Mouse (Mus musculus) lung, postnatal 4 days (tissue): ENCODE data around the gene Tarbp2.
A peak's percentile ranks its signal among the peaks of the same experiment; 100 is the strongest.

Experiments
- DNase-seq, 2 experiments: peaks; one replicate each; pipeline ENCODE4 v3.0.0; 2021

The Tarbp2 gene

DNA sequence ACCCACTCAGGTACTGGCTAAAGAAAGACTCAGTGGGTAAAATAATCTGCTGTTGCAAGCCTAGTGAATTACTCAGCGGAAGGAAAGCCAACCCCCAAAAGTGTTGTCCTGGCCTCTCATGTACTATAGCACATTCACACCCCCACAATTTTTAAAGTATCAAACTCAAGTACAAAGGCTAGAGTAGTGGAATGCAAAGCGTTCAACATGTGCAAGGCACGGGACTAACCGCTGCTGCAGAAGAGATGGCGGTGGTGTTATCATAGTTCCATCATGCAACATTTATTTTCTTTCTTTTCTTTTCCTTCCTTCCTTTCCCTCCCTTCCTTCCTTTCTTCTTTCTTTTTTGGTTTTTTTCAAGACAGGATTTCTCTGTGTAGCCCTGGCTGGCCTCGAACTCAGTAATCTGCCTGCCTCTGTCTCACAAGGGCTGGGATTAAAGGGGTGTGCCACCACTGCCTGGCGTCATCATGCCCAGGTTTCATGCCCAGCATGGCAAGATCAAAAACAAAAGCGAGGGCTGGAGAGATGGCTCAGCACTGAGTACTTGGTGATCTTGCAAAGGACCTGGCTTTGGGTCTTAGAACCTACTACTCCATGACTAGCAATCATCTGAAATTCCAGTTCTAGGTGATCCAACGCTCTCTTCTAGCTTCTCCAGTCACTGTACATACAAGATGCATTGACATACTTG lies 12.1 kb upstream of the Tarbp2 start:
- DNase-seq: no peak

DNA sequence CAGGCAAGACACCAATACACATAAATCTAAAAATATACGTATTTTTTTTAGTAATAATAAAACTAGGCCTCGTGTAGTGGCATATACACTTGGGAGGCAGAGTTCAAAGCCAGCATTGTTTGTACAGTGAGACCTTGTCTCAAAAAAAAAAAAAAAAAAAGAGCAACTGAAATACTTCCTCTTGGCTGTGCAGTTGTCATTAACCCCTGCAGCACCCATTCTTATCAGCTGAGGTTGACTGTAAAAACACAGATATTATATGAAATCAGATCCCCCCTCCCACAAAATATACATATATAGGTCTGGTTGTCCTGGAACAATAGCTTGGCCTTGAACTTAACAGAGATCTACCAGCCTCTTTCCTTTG lies 11.5 kb upstream of the Tarbp2 start:
- DNase-seq: no peak

DNA sequence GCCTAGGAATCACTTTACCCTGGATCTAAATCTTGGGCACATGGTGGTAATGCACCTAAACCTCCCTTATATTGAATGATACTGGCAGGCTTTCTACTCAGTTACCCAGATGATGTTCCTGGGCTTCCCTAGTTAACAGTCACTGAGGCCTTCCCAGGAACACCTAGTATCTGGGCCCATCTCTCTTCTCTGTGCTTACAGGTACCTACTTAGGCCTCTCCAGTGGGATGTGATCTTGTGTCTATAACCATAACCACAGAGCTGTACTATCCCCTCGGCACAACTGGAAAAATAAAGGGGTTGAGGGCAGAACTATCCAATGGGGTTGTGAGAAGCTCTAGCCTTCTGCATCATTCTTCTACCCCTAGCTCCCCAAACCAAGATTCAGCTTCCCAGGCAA lies 11.1 kb upstream of the Tarbp2 start:
- DNase-seq: no peak

DNA sequence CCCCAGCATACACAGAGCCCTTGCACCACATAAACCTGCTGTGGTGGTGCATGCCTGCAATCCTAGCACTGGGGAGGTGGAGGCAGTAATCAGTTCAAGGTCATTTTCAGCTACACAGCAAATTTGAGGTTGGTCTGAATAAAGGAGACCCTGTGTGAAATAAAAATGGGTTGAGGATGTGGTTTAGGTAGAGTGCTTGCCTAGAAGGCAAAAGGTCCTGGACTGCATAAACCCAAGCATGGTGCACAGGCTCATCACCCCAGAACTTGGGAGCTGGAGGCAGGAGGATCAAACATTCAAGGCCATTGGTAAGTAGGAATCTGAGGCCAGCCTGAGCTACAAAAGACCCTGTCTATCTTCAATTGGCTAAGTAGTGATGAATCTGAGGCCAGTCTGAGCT lies 10.4 kb upstream of the Tarbp2 start:
- DNase-seq: no peak

DNA sequence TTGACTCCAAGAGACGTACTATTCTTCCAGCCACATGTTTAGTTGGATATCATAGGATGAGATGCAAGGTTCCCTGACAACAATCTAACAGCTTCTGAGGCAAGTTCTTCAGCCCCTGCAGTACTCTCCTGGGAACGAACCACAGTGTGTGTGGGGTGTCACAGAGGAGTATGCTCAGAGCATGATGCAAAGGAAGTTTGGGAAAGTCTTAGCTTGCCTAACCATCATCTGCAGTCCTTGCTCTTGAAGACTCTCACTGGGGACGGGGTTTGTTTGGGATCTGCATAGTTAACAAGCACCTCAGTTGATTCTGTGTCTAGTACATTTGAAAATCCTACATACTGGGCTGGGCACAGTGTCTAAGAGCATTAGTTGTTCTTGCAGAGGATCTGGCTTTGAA lies 9.7 kb upstream of the Tarbp2 start:
- no peak for DNase-seq

DNA sequence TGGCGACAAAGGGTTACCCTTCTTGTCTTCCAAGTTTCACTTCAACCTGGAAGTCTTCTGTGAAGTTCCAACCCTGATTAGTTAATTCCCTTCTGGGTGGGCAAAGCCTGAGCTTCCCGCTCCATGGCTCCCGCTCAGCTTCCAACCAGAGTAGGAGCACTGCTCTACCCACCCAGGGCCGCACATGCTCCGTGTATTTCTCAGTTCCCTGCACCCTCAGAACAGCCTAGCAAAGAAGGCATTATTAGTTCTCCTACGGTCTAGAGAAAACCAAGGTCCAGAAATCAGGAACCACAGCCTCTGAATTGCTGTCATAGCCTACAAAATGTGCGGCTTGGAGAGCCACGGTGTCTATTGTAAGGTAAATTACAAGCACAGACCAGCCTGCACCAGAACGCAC lies 7.9 kb upstream of the Tarbp2 start:
- DNase-seq: no peak

DNA sequence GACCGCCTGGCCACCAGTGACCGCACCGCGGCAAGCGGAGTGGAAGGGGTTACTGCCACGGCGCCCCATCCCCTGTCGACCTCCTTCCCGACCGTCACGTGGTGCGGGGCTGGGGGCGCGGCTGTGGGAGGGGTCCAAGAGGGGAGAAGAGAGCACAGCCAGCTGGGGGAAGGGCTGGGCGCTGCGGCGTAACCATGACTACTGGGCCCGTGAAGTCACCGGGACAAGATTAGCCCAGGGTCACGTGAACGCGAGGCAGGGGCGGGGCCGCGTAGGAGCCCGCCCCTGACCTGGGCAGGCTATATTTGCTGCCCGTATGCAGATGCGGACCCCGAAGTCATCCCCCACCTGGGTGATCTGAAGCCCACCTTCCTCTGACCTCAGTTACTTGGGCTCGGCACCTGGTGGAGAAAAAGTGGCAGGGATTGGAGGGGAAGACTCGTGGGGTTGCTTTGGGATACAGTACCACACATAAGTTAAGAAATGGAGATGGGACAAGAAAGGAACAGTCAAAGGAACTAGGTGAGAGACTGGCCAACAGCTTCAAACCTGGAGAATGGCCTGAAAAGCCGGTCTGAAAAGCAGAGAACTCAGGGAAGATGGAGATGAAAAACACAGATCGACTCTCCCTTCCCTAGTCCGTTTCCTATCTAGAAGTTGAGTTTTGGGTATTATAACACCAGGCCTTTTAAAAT lies 7.3 kb upstream of the Tarbp2 start:
- DNase-seq: peak; percentile 87 to 91

DNA sequence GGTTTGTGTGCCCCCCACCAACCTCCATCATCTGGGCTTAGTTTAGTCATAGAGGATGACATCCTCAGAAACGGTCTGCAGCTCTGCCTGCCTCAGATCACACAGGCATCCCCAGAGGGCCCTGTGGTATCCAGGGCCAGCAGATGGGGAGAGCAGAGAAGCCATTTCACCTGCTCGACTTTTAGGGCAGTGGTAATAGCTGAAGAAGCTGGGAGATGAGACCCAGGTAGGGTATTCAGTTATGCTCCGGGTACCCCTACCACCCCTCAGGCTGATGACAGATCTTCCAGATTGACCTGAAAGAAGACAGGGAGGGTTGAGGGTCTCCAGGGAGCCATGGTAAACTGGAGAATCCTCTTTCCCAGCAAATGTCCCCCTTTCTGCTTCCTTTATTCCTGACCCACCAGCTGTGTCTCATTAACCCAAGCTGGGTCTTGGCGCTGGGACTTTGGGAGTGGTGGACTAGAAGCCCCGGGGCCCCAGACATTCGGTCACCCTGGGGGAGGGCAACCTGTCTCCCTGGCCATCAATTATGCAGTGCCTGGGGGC lies 6.6 kb upstream of the Tarbp2 start:
- DNase-seq: no peak

DNA sequence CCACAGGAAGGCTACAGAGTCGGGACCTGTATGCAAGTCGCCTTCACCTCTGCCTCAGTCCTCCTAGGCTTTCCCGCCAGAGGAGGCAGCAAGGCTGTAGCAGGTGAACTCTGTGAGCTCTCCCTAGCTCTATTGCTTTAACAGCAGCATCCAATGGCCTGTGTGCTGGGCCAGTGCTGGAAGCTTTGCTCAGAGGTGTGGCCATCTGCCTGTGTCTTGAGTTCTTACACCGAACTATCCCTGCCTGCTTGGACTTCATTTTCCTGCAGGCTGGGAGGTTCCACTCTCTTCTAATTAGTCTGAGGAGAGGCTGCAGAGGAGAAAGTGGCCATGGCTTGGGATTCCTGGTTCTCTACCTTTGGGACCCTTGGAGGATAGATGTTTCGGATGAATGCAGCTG lies 6.0 kb upstream of the Tarbp2 start:
- no peak for DNase-seq

DNA sequence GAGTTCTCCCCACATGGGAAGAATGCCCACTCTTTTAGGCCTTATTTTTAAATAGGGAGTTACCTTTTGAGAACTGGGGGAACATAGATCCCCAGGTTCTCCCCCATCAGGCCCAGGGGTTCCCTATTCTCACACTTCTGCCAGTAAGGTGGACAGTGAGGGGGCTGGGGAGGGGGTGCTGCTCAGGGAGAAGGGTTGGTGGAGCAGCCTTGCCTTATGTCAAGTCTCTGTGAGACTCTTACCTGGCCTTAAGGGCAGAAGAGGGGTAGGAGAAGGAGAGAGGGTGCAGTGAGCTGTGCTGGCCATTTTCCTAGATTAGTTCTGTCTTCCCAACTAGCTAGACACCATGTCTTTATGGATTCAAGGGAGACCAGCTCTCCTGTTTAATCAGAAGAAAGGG lies 5.5 kb upstream of the Tarbp2 start:
- DNase-seq: no peak

DNA sequence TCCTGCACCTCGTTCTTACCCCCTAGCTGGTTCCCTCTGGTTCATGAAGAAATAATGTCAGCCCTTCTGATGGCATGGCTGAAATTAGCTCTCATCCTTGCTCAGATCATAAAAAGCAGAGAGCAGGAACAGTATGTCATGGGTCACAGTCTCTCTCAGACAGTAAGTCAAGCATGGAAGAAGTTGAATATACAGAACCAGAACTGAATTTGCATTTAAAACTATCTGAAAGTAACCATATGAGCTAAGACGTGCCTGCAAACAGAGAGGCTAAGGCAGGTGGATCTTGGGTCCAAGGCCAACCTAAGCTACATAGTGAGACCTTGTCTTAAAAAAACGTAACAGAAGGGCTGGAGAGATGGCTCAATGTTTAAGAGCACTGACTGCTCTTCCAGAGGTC lies 5.0 kb upstream of the Tarbp2 start:
- no peak for DNase-seq

DNA sequence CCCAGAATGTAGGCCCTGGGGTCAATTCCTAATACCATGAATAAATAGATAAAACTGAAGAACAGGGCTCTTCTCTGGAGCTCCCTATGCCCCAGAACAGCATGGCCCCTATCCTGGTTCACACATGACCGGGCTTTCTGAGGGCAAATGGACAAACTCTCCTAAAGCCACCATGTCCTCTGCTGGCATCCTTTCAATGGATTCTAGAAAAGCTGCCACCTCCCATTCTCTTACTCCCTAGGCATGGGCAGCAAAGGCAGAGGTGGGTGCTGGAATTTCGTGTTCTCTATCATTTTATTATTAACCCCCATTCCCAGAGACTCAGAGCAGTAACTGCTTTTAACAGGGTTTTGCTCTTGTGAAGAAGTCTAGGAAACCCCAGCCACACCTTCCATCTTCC lies 2.7 kb upstream of the Tarbp2 start:
- DNase-seq: no peak

DNA sequence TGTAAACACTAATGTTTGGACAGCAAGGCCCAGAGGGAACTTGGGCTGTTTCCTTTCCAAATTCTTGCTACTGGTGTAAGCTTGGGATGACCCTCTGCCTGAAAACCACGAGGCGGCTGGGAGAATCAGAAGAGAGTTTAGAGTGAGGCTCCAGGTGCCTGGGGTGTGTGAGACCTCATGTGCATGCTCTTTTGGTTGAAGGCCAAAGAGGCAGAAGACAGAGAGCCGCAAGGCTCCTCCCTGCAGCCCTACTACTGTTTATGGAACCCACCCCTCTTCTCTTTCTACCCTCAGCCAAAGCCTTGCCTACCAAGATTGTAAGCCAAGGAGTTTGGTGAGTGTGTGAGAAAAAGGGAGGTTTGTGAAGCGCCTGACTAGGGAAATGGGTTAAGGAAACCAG lies 2.2 kb upstream of the Tarbp2 start:
- no peak for DNase-seq

DNA sequence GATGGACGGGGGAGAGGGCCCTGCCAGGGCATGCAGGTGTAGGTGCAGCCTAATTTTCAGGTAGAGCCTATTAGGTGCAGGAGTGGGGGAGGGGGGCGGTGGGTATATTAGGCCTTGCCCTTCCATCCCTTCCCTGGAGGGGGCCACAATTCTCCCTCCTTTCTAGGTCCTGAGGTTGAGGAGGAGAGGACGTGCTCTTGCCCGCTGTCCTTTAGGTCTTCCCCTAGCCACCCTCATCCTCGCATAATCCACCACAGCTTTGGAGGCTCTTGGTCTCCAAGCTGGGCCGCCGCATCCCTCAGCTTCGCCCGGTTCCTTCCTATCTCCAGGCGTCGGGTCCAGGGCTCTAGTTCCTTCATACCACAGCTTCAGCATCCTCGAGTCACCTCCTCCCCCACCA lies 1.7 kb upstream of the Tarbp2 start:
- no peak for DNase-seq

DNA sequence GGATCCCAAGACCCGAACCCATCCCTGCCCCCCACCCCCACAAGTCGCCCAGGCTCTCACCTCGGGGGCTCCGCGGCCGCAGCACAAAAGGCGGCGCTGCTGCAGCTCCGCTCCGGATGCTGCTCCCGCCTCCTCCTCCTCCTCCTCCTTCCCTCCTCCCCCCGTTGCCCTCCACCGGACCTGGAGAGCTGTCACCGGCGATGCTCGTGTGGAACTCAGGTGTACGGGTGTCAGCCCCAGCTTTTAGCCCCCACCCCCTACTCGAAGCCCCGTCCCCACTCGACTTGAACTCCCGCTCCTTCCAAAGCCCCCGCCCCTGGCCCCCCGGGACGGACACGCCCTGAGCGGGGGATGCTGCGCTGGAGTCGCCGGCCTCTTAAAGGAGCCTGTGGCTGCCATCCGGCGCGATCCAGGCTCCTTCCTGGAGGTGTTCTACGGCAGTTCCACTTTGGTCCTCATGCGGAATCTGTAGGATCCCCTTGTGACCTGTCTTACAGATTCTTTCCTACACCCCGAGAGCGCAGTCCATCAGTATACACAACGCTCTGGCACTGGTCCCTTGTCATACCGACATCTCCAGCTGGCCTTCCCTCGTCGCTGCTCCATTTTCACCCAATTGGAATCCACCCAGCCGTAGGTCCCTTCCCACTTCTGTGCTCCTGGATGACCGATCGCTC lies 1.1 kb upstream of the Tarbp2 start, which contains the start of gene Map3k12:
Map3k12 (minus strand) TSS at position 337 of the 677 bp plus-strand sequence.
- peak; percentile 74 to 77 for DNase-seq

DNA sequence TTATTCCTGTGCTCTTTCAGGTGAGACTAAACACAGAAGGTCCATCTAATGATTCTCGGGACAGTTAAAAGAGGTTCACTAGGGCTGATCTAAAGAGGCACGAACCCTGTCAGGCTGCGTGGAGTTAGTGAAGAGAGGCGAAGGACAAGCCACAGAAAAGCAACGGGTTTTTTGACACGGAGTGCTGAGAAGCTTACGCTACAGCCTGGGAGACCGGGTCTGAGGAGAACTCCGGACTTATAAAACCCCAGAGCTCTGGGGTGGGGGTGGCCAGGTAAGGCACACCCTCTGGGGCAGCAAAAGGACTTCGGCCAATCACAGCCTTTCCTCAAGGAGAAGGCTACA lies 389 bp upstream of the Tarbp2 start:
- no peak for DNase-seq

DNA sequence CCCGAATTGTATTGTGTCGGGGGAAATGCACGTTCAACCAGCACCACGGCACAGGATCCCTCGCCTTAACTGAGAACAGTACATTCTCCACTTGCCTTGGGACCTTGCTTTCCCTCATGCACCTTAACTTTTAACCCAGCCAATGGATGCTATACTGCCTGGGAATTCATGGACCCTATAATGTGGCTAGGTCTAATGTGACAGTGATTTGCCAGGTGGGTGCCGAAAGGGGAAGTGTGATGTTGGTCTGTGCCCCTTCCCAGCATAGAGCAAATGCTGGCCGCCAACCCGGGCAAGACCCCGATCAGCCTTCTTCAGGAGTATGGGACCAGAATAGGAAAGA lies 838 bp downstream of the Tarbp2 start:
- DNase-seq: no peak

DNA sequence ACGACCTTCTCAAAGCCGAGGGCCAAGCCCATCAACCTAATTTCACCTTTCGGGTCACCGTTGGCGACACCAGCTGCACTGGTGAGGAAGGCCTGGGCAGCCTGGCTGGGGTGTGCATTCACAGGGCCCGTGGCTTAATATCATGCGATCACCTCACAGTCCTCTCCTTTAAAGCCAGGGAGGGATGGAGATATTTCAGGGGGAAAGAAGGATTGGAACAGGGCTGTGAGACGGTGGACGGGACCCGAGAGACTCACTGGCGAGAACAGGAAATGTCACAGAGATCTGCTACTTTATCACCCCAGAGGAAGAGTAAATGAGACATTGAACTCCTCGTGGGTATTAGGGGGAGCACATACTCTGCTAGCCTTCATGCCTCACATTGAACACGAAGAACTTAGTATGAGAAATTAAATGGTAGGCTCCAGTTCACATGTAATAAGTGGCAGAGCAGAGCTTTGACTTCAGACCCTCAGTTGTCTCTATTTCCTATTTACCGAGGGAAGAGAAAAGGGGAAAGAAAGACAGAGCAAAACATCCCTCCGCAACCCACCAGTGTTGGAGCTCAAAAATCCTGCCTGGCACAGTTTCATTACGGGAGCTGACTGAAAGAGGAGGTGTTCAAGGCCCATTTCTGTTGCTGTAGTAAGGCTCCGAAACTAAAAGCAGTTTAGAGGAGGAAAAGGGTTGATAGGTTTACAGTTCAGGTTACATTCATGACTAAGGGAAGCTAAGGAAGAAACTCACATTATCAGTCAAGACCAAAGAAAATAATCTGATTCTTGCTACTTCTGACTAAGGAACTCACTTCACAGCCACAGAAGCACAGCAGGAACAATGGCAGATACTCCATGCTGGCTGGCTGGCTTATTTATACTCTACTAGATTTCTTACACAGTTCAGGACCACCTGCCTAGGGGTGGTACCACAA lies 1.5 kb downstream of the Tarbp2 start:
- DNase-seq: no peak

DNA sequence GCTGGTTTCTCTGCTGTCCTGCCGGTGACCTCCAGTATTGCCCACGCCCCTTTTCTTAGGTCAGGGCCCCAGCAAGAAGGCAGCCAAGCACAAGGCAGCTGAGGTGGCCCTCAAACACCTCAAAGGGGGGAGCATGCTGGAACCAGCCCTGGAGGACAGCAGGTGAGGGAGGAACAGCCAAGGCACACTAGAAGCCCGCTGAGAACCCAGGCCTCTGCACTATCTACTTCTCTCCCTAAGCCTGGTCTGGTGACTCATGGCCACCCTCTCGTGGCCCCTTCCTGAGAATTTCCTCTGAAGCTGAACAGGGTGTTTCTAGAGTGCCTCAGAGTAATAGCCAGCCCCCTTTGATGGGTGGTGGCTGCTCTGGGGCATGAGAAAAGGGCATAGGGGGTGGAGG lies 2.4 kb downstream of the Tarbp2 start:
- DNase-seq: no peak

DNA sequence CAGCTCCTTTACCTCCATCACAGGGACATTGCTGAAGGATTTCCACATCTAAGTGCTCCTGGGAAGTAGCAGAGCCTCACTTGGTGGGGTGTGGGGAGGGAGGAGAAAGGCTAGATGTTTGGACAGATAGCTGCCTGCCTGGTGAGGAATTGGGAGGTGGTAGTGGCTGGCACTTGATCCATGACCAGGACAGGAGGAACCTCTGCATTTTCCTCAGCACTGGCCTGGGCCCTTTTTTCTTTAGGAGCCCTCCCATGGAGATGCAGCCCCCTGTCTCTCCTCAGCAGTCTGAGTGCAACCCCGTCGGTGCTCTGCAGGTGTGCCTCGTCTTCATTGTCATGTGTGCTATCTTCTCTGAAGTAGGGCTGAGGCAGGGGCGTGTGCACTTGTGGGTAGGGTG lies 3.5 kb downstream of the Tarbp2 start:
- no peak for DNase-seq

DNA sequence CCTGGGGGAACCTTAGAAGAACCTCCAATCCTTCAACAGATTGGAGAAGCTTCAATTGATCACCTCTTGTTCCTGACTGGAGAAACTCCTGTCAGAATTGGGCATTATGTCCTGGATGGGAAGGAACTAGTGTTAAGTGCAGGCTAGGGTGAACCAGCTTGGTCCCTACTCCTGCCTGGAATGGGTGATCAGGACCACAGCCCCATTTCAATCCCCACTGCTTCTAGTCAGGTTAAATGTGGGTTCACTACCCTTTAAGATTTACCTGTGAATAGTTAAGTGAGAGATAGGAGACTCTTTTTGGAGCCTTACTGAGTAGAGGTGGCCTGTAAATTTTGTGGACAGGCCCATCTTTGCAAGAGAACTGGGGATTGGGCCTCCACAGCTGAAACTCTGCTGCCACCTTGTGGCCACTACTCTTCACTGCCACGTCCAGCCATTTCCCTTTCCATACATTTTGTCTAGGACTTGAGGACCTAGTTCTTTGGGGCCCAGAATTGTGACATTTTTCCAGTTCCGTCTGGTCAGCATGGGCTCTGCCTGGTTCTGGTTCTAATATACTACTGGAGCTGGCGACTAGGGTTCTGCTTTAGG lies 7.0 kb downstream of the Tarbp2 start, which contains the start of gene Npff:
Npff (minus strand) TSS at position 51 of the 594 bp plus-strand sequence.
- DNase-seq: peak; percentile 69 to 83
